Mouse (Mus musculus): Measurements from ENCODE around the gene Nkapd1.
"Not testable (repeated sequence)": the region's sequence is repeated elsewhere in the genome, so short reads cannot be mapped to it uniquely, and the experiment has no call there.

Nkapd1 gene

DNA sequence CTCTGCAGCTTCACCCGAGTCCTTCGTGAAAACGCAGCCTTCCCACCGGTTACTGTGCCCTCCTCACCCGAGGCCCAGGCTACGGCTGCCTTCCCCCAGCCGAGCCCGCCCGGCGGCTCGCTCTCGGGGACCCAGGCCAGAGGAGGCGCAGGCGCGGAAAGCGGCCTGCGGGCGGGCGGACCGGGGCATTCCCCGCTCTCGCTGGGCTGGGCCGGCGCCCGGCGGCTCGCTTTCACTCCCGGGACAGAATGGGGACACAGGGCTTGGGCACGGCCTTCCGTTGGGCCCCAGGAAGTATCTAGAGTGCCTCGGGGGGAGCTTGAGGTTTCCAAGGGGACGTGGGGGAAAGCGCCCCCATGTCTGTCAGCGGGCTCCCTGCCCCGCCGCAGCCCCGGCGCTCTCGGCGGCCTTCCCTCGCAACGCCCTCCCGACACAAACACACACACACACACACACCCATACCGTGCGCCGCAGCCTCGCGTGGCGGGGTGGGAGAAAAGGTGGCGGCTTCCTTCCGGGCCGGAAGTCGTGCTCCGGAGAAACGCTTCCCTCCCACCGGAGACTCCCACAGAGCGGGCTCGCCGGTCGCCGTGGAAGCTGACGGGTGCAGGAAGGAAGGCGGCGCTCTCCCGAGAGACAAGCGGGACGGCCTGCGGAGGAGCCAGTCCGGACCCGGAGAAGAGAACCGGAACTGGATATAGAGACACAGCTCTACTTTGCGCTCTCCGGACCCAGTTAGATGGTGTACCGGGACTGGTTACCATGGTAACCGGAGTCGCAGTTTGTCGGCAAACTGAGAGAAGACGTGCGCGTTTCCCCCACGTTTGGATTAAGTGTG is at the start of gene Nkapd1, which contains the start of gene Pih1d2:
TSS of gene Nkapd1 (minus strand) at position 699 of the 838 bp plus-strand sequence.
TSS of gene Pih1d2 (plus strand) at position 556 of the 838 bp plus-strand sequence.
- peak; percentile 94 for DNase-seq (ENCODE audit: low spot score)

- no peak for DNase-seq (ENCODE audit: low spot score)
Observed at GRCm38 (mm10) chr9:50666442-50666841, 49.2 kb upstream of the Nkapd1 start.

GRCm38 (mm10) chr9:50664826-50665225 is 47.6 kb upstream of the Nkapd1 start:
- DNase-seq (ENCODE audit: low spot score), result no peak

DNA sequence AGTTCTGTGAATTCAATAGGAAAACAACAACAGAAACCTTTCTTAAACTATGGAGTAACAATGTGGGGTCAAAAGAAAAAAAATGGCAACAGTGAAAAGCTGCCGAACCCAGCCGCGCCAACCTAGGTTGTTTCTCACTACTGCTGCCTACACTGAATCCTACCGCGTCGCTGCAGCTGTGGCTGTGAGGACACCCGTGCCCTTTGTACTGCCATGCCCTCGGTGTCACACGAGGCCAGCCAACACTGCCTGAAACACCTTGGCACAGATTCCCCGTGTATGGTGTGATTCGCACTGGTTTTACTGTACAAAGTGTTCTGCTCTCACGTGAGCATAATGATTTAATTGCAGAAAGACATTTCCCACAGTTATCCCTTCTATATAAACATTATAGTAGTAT is 43.2 kb upstream of the Nkapd1 start:
- peak; percentile 33 for DNase-seq (ENCODE audit: low spot score)

DNA sequence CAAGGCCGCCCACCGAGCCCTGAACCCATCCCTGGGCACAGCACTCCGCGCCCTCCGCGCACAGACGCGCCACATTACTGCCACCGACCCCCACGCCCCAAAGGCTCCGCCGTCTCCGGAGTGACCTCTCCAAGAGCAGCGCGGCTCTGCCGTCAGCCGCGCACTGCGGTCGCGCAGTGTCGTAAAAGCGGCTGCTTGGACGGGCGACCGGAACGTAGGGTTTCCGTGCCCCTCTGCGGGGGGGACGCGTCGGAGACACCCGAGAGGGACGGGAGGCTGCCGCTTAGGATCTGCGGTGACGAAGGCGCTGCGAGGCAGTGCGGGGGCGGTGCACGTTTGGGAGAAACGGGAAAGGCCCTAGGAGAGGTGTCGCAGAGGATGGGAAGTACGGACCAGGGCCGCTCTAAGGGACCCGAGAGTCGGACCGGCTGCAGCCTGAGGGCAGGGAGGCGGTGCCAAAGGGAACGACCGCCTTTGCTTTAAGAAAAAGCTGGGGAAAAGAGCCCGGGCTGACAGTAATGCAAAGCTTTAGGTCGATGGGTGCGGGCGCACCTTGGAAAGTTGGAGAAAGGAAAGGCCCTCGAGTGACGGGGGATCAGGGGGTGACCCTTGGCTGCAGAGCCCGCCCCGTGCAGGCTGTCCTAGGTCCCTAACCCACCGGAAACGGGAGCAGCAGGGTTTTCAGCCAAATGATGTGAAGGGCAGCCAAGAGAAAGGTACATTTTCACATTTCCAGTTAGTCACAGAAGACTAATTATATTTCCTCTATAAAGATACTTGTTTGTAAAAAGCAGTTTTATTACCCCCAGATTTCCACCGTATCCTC is 42.3 kb upstream of the Nkapd1 start, which contains the start of gene Dlat:
TSS of gene Dlat (minus strand) at position 389 of the 826 bp plus-strand sequence.
- peak; percentile 89 for DNase-seq (ENCODE audit: low spot score)

GRCm38 (mm10) chr9:50658941-50659388 is 41.7 kb upstream of the Nkapd1 start:
- DNase-seq (ENCODE audit: low spot score), result peak; percentile 20

GRCm38 (mm10) chr9:50658391-50658790 is 41.1 kb upstream of the Nkapd1 start:
- DNase-seq (ENCODE audit: low spot score), result peak; percentile 14

DNA sequence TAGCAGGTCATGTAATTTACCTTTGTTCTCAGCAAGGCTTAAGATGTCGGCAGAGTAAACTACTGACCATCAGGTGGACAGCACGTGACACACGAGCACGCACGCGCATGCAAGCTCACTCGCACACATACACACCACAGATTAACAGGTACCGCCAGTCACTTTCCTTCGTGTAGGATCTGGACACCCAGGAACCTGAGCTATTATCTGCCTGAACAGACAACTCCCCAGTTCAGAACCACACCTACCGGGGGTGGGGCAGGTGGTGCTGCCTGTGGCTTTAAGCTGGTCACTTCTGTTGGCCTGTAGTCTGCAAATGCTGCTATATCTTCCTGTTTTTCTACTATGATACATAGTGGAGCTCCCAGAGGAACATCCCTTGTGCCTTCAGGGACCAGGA is 33.2 kb upstream of the Nkapd1 start:
- no peak for DNase-seq (ENCODE audit: low spot score)

GRCm38 (mm10) chr9:50646826-50647370 is 29.6 kb upstream of the Nkapd1 start:
- no peak for DNase-seq (ENCODE audit: low spot score)

GRCm38 (mm10) chr9:50634270-50634669 is 17.0 kb upstream of the Nkapd1 start:
- DNase-seq (ENCODE audit: low spot score), result no peak

- DNase-seq (ENCODE audit: low spot score), result peak; percentile 26
Observed at GRCm38 (mm10) chr9:50633059-50633458, 15.8 kb upstream of the Nkapd1 start.

DNA sequence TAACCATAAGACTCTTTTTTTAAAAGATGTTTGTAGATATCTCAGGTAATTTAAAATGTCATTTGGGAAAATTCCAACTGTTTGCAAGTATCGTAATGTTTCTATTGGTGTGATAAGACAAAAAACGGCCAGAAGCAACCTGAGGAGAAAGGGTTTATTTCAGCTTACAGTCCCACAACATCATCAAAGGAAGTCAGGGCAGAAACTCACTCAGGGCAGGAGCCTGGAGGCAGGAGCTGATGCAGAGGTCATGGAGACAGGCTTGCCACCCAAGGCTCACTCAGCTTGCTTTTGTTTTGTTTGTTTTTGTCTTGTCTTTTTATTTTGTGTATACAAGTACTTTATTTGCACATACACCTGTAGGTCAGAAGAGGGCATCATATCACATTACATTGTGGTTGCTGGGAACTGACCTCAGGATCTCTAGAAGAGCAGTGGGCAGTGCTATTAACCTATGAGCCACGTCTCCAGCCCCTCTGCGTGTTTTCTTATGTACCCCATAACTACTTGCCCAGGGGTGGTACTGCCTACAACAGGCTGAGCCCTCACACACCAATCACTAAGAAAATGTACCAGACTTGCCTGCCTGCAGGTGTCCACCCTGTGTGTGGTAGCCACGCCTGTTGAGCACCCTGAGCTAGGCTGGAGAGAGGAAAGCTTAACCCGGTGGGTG is 14.9 kb upstream of the Nkapd1 start:
- DNase-seq (ENCODE audit: low spot score), result no peak

- not testable (repeated sequence) for DNase-seq (ENCODE audit: low spot score)
Observed at GRCm38 (mm10) chr9:50630903-50631302, 13.6 kb upstream of the Nkapd1 start.

GRCm38 (mm10) chr9:50617794-50618330 is 598 bp upstream of the Nkapd1 start:
- DNase-seq (ENCODE audit: low spot score), result no peak

GRCm38 (mm10) chr9:50616161-50616560 is 1.1 kb downstream of the Nkapd1 start:
- DNase-seq (ENCODE audit: low spot score), result no peak

GRCm38 (mm10) chr9:50612115-50612514 is 5.1 kb downstream of the Nkapd1 start:
- DNase-seq (ENCODE audit: low spot score), result no peak

DNA sequence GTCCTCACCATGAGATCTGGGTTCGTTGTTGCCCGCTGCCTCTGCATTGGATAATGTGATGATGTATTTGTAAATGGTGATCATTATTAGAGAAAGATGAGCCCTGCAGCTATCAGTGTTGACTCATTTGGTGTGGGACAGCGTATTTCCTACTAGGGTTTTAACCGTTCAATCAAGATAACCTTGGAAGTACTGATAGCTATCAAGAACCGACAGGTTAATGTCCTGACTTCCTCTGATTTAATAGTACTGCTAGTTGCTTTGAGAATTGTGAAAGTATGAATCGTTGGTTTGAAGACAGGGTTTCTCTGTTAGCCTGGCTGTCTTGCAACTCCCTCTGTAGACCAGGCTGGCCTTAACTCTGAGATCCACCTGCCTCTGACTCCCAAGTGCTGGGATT is 12.9 kb downstream of the Nkapd1 start:
- no peak for DNase-seq (ENCODE audit: low spot score)

- DNase-seq (ENCODE audit: low spot score), result no peak
Observed at GRCm38 (mm10) chr9:50603998-50604324, 13.3 kb downstream of the Nkapd1 start.

DNA sequence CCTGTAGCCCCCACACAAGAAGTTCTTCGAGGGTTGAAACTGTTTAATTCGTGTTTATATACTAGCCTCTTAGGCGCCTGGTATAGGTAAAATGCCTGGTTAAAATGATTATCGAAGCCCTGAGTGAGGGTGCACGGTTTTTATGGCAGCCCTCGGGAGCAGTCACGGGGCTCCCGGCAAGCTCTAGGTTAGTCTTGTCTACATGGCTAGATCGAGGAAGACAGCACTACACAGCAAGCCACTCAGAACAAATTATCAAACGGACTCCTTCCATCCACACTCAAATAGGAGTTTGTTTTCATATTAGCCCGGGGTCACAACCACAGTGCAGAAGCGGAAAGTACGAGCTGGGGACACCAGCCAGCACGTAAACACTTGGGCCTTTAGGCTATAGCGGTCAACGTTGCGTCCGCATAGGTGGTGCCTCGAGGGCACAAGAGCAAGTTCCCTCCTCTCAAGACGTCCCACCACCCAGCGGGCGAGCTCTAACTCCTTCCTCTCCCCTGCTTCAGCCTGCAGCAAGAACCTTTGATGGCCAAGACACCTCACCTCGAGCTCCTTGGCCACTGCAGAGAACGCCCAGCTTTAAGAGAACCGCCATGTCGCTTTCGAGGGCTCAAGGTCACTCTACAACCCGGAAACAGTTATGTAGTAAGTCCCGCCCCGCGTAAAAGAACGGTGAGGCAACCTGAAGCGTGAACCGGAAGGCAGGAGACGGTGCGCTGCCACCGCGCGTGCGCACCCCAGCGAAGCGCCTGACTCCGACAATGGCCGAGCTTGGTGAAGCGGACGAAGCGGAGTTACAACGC is 13.9 kb downstream of the Nkapd1 start, which contains the start of the genes Sdhd and Timm8b:
TSS of gene Sdhd (minus strand) at position 624 of the 809 bp plus-strand sequence.
TSS of gene Timm8b (plus strand) at position 722 of the 809 bp plus-strand sequence.
- DNase-seq (ENCODE audit: low spot score), result peak; percentile 97

DNA sequence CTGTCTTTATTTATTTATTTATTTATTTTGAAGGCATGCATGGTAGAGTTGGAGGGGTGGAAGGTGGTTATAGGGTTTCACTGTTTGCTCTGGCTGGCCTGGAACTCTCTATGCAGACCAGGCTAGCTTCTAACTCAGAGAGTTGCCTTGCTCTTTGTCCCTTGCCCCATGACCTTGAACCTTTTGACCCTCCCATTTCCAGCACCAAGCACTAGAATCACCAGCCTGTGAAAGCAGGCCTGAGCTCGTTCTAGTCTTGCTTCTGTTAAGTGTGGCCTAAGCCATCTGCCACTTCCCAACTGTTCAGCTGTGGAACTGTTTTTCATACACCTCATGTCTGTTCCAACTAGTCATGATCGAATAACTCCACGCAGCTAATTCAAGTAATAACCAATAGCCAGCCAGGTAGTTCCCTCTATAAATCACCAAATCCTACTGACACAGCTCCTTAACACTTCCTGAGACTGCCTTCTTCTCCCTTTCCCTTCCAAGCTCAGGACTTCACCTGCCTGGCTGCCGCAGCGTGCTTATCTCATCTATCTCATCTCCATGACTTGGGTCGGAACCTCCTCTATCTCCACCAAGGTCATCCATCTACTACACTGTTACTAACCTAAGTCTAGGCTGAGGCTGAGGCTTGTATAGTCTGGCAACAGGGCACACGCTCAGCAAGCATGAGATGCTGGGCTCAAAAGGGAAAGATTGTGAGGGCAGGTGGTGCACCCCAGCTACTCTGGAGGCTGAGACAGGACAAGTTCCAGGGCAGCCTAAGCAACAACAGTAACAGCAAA is 15.0 kb downstream of the Nkapd1 start:
- no peak for DNase-seq (ENCODE audit: low spot score)
